Mouse (Mus musculus) adrenal gland, postnatal 36 days (tissue): Measurements from ENCODE around the gene Gm8257. TPM values are rescaled to one million over a fixed set of nuclear protein-coding genes. Genes with fewer than 3 reads are reported as not detected.
"Not testable (repeated sequence)": the region's sequence is repeated elsewhere in the genome, so short reads cannot be mapped to it uniquely, and the experiment has no call there.

ENCODE experiments used
- DNase-seq, 2 experiments: peaks; one replicate each; pipeline ENCODE4 v3.0.0; 2021; ENCODE audit warnings: mixed read lengths in 1 of 2
- long read RNA-seq, 2 experiments: library from polyadenylated mRNA; stranded (forward); transcript quantifications; one replicate each; pipeline ENCODE4 v2.0.0; 2021; ENCODE audit warnings: borderline sequencing depth in 2 of 2
- total RNA-seq, 2 experiments: library from RNA; stranded (reverse); gene quantifications; 2 replicates each; pipeline ENCODE4 v1.2.3; 2021

Gene Gm8257
- total RNA-seq: not detected
- long read RNA-seq, experiment 1: 0 reads
- long read RNA-seq, experiment 2: 0 reads

GRCm38 (mm10) chr14:44706356-44706755 lies at the start of gene Gm8257:
Gene Gm8257 (minus strand): TSS chr14:44706456.
- not testable (repeated sequence) for DNase-seq

GRCm38 (mm10) chr14:44750240-44750639 lies 44.0 kb upstream of the Gm8257 start, which contains the start of gene Gm8267:
Gene Gm8267 (minus strand): TSS chr14:44750340.
- DNase-seq: no peak

- not testable (repeated sequence) for DNase-seq
These were observed 36.5 kb upstream of the Gm8257 start for GRCm38 (mm10) chr14:44742789-44743188.

GRCm38 (mm10) chr14:44730711-44731110 lies 24.5 kb upstream of the Gm8257 start:
- DNase-seq: not testable (repeated sequence)

GRCm38 (mm10) chr14:44627737-44628136 lies 78.5 kb downstream of the Gm8257 start, which contains the start of gene Gm5624:
Gene Gm5624 (minus strand): TSS chr14:44627938.
- not testable (repeated sequence) for DNase-seq

Other genes starting within 250 kb of the Gm8257 start
- gene BC061237, start 214.0 kb downstream of the Gm8257 start, total RNA-seq: not detected
- gene Gm17093, start 188.2 kb downstream of the Gm8257 start, total RNA-seq: not detected
- not detected for gene Gm8247, start 123.3 kb downstream of the Gm8257 start, total RNA-seq
- not detected for gene Gm5624, start 78.5 kb downstream of the Gm8257 start, total RNA-seq
- not detected for gene Gm8267, start 43.9 kb upstream of the Gm8257 start, total RNA-seq
- not detected for gene Ptgdr, start 152.9 kb upstream of the Gm8257 start, total RNA-seq